Mouse (Mus musculus): ENCODE measurements at regions not wholly inside any gene's neighbourhood (a gene's known extent, or its start where the extent isn't known, plus 50 kb on each side); places are given as distances from the start of the nearest gene placed in this dataset.

- no peak overlapping the region for H3K4me2 ChIP-seq
- no peaks in the 10 kb centered on the region for H3K9me3 ChIP-seq
- no peak overlapping the region for H3K27ac ChIP-seq
- peaks cover 21% of the 10 kb centered on the region for H3K4me1 ChIP-seq (replicated peaks)
- H3K4me3 ChIP-seq (replicated peaks), result no peak overlapping the region
- no peak for ATAC-seq (ENCODE audit: insufficient number of reproducible peaks, insufficient read depth, low FRiP score, low TSS enrichment, low read depth)
- H3K27me3 ChIP-seq, result no peaks in the 10 kb centered on the region
- H3K9ac ChIP-seq (replicated peaks), result no peak overlapping the region
- 95% methylated on average over 5 of the region's 5 CpGs for WGBS
- H3K36me3 ChIP-seq, result no peaks in the 10 kb centered on the region
Measured at GRCm38 (mm10) chr10:96752531-96752930, 135.7 kb downstream of the Btg1 start.

GRCm38 (mm10) chr10:96753521-96753920, 136.7 kb downstream of the Btg1 start:
- ATAC-seq (ENCODE audit: insufficient number of reproducible peaks, insufficient read depth, low FRiP score, low TSS enrichment, low read depth), result no peak
- WGBS, result 61% methylated on average over 1 of the region's 1 CpGs

GRCm38 (mm10) chr10:96755674-96756073, 138.9 kb downstream of the Btg1 start:
- Histone ChIP-seq H3K4me1 (replicated peaks) (peaks cover 18% of the 10 kb centered on the region), H3K9ac (replicated peaks) (no peak overlapping the region), H3K36me3 (no peaks in the 10 kb centered on the region), H3K9me3 (no peaks in the 10 kb centered on the region), H3K4me3 (replicated peaks) (no peak overlapping the region), H3K4me2 (no peak overlapping the region), H3K27ac (no peak overlapping the region), H3K27me3 (no peaks in the 10 kb centered on the region)
- no peak for ATAC-seq (ENCODE audit: insufficient number of reproducible peaks, insufficient read depth, low FRiP score, low TSS enrichment, low read depth)
- WGBS, result 75% methylated on average over 8 of the region's 8 CpGs

More at GRCm38 (mm10) chr10:96753521-96753920, 136.7 kb downstream of the Btg1 start:
- Histone ChIP-seq H3K9ac (replicated peaks) (no peak overlapping the region), H3K27me3 (no peaks in the 10 kb centered on the region), H3K36me3 (no peaks in the 10 kb centered on the region), H3K4me3 (replicated peaks) (no peak overlapping the region), H3K27ac (peak overlapping the region; percentile 56; the same call in 1 of the 2 replicates), H3K4me1 (replicated peaks) (peaks cover 21% of the 10 kb centered on the region), H3K9me3 (no peaks in the 10 kb centered on the region), H3K4me2 (no peak overlapping the region)

GRCm38 (mm10) chr10:96756355-96757084, 139.7 kb downstream of the Btg1 start:
- ATAC-seq (ENCODE audit: insufficient number of reproducible peaks, insufficient read depth, low FRiP score, low TSS enrichment, low read depth), result no peak
- no peak overlapping the region for H3K27ac ChIP-seq
- no peak overlapping the region for H3K4me3 ChIP-seq (replicated peaks)
- WGBS, result 61% methylated on average over 5 of the region's 5 CpGs
- H3K27me3 ChIP-seq, result no peaks in the 10 kb centered on the region
- no peaks in the 10 kb centered on the region for H3K9me3 ChIP-seq
- H3K4me1 ChIP-seq (replicated peaks), result peaks cover 11% of the 10 kb centered on the region
- H3K9ac ChIP-seq (replicated peaks), result no peak overlapping the region
- H3K4me2 ChIP-seq, result no peak overlapping the region
- H3K36me3 ChIP-seq, result no peaks in the 10 kb centered on the region

- H3K9me3 ChIP-seq, result no peaks in the 10 kb centered on the region
- no peak overlapping the region for H3K4me3 ChIP-seq (replicated peaks)
- H3K27me3 ChIP-seq, result no peaks in the 10 kb centered on the region
- peaks cover 4% of the 10 kb centered on the region; the same call in 1 of the 2 replicates for H3K4me1 ChIP-seq (replicated peaks)
- ATAC-seq (ENCODE audit: insufficient number of reproducible peaks, insufficient read depth, low FRiP score, low TSS enrichment, low read depth), result no peak
- no peak overlapping the region for H3K9ac ChIP-seq (replicated peaks)
- 88% methylated on average over 1 of the region's 1 CpGs for WGBS
- H3K4me2 ChIP-seq, result no peak overlapping the region
- H3K36me3 ChIP-seq, result no peaks in the 10 kb centered on the region
- no peak overlapping the region for H3K27ac ChIP-seq
Measured at GRCm38 (mm10) chr10:96757311-96757710, 140.5 kb downstream of the Btg1 start.

GRCm38 (mm10) chr10:96761601-96762000, 144.8 kb downstream of the Btg1 start:
- no peaks in the 10 kb centered on the region for H3K4me1 ChIP-seq (replicated peaks)
- ATAC-seq (ENCODE audit: insufficient number of reproducible peaks, insufficient read depth, low FRiP score, low TSS enrichment, low read depth), result no peak
- no peak overlapping the region for H3K9ac ChIP-seq (replicated peaks)
- 87% methylated on average over 8 of the region's 8 CpGs for WGBS
- no peak overlapping the region for H3K27ac ChIP-seq
- H3K27me3 ChIP-seq, result no peaks in the 10 kb centered on the region
- H3K36me3 ChIP-seq, result no peaks in the 10 kb centered on the region
- no peak overlapping the region for H3K4me3 ChIP-seq (replicated peaks)
- H3K4me2 ChIP-seq, result no peak overlapping the region
- no peaks in the 10 kb centered on the region for H3K9me3 ChIP-seq

- Histone ChIP-seq H3K9me3 (no peaks in the 10 kb centered on the region), H3K36me3 (no peaks in the 10 kb centered on the region), H3K4me2 (no peak overlapping the region), H3K9ac (replicated peaks) (no peak overlapping the region), H3K4me1 (replicated peaks) (no peaks in the 10 kb centered on the region), H3K27me3 (no peaks in the 10 kb centered on the region), H3K4me3 (replicated peaks) (no peak overlapping the region), H3K27ac (no peak overlapping the region)
- no peak for ATAC-seq (ENCODE audit: insufficient number of reproducible peaks, insufficient read depth, low FRiP score, low TSS enrichment, low read depth)
- WGBS, result 79% methylated on average over 5 of the region's 5 CpGs
Measured at GRCm38 (mm10) chr10:96765626-96766025, 148.8 kb downstream of the Btg1 start.

- Histone ChIP-seq H3K36me3 (no peaks in the 10 kb centered on the region), H3K4me2 (no peak overlapping the region), H3K9ac (replicated peaks) (no peak overlapping the region), H3K27me3 (no peaks in the 10 kb centered on the region), H3K4me3 (replicated peaks) (no peak overlapping the region), H3K9me3 (no peaks in the 10 kb centered on the region), H3K4me1 (replicated peaks) (no peaks in the 10 kb centered on the region), H3K27ac (no peak overlapping the region)
- WGBS, result 73% methylated on average over 1 of the region's 1 CpGs
- no peak for ATAC-seq (ENCODE audit: insufficient number of reproducible peaks, insufficient read depth, low FRiP score, low TSS enrichment, low read depth)
Measured at GRCm38 (mm10) chr10:96778220-96778619, 161.4 kb downstream of the Btg1 start.

GRCm38 (mm10) chr10:96783966-96784365, 167.2 kb downstream of the Btg1 start:
- Histone ChIP-seq H3K9me3 (no peaks in the 10 kb centered on the region), H3K9ac (replicated peaks) (no peak overlapping the region), H3K4me1 (replicated peaks) (peaks cover 9% of the 10 kb centered on the region), H3K36me3 (no peaks in the 10 kb centered on the region), H3K4me3 (replicated peaks) (no peak overlapping the region), H3K4me2 (no peak overlapping the region), H3K27ac (no peak overlapping the region), H3K27me3 (no peaks in the 10 kb centered on the region)
- no peak for ATAC-seq (ENCODE audit: insufficient number of reproducible peaks, insufficient read depth, low FRiP score, low TSS enrichment, low read depth)
- WGBS, result 68% methylated on average over 5 of the region's 5 CpGs

- H3K4me2 ChIP-seq, result no peak overlapping the region
- no peak overlapping the region for H3K4me3 ChIP-seq (replicated peaks)
- no peak for ATAC-seq (ENCODE audit: insufficient number of reproducible peaks, insufficient read depth, low FRiP score, low TSS enrichment, low read depth)
- H3K9ac ChIP-seq (replicated peaks), result no peak overlapping the region
- H3K27me3 ChIP-seq, result no peaks in the 10 kb centered on the region
- H3K27ac ChIP-seq, result no peak overlapping the region
- H3K36me3 ChIP-seq, result no peaks in the 10 kb centered on the region
- peaks cover 9% of the 10 kb centered on the region for H3K4me1 ChIP-seq (replicated peaks)
- no peaks in the 10 kb centered on the region for H3K9me3 ChIP-seq
- WGBS, result 32% methylated on average over 8 of the region's 8 CpGs
Measured at GRCm38 (mm10) chr10:96786903-96787571, 170.2 kb downstream of the Btg1 start.

GRCm38 (mm10) chr10:96787572-96787946, 170.8 kb downstream of the Btg1 start:
- Histone ChIP-seq H3K4me2 (no peak overlapping the region), H3K4me1 (replicated peaks) (peaks cover 9% of the 10 kb centered on the region), H3K27ac (no peak overlapping the region), H3K9ac (replicated peaks) (no peak overlapping the region), H3K9me3 (no peaks in the 10 kb centered on the region), H3K27me3 (no peaks in the 10 kb centered on the region), H3K4me3 (replicated peaks) (no peak overlapping the region), H3K36me3 (no peaks in the 10 kb centered on the region)
- no peak for ATAC-seq (ENCODE audit: insufficient number of reproducible peaks, insufficient read depth, low FRiP score, low TSS enrichment, low read depth)
- WGBS, result 59% methylated on average over 1 of the region's 1 CpGs

All from limb, embryonic 12.5 days (tissue).